Mouse (Mus musculus) cerebellum, postnatal 4 days (tissue): ENCODE measurements around the gene Vmn2r41.
"Not testable (repeated sequence)": the region's sequence is repeated elsewhere in the genome, so short reads cannot be mapped to it uniquely, and the experiment has no call there.

Experiments used
- DNase-seq, 2 experiments: peaks; one replicate each; pipeline ENCODE4 v3.0.0; 2022; ENCODE audit warnings: low spot score in 2 of 2, mixed read lengths in 1 of 2

Vmn2r41 gene

DNA sequence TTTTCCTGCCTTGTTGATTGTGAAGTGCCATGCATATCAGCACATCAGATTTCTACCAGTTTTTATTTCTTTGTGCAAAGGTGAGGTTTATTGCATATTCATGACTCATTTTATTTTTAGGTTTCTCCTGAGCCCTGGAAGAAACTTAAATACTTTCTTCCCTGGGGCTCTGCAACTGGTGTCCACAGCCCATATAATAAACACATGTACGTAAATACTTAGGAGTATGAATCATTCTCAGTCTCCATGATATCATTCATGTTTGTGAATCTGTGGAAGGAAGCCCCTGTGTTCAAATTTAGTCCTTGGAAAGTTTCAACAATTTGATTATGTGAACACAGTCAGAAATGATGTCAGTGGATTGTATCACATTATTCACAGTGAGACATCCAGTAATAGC, at the start of gene Vmn2r41:
Gene Vmn2r41, minus strand, starts transcription at position 101 of the 400 bp plus-strand sequence.
- not testable (repeated sequence) for DNase-seq

DNA sequence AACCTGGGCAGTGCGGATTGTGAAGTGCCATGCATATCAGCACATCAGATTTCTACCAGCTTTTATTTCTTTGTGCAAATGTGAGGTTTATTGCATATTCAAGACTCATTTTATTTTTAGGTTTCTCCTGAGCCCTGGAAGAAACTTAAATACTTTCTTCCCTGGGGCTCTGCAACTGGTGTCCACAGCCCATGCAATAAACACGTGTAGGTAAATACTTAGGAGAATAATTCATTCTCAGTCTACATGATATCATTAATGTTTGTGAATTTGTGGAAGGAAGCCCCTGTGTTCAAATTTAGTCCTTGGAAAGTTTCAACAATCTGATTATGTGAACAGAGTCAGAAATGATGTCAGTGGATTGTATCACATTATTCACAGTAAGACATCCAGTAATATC, 38.8 kb upstream of the Vmn2r41 start, which contains the start of gene Vmn2r42:
Gene Vmn2r42, minus strand, starts transcription at position 101 of the 400 bp plus-strand sequence.
- DNase-seq, result not testable (repeated sequence)

DNA sequence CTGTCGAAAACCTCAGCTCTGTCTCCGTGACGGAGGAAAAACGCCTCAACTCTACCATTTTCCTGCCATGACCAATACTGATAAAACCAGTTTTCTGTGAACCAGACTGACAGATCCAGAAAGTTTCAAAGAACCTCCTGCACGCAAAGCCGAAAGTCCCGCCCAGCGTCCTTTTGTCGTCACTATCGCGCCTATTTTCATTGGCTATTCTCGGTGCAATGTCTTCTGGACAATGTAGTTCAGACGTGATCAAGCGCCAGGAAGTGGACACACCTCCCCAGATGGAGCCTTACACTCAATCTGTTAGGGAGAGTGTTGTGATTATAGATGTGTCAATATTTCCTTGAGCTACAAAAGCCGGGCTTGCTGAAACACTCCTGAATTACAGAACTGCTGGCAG, 68.6 kb downstream of the Vmn2r41 start:
- DNase-seq, result not testable (repeated sequence)
